Mouse (Mus musculus): ENCODE results near the gene Slc6a3.

Gene Slc6a3

DNA sequence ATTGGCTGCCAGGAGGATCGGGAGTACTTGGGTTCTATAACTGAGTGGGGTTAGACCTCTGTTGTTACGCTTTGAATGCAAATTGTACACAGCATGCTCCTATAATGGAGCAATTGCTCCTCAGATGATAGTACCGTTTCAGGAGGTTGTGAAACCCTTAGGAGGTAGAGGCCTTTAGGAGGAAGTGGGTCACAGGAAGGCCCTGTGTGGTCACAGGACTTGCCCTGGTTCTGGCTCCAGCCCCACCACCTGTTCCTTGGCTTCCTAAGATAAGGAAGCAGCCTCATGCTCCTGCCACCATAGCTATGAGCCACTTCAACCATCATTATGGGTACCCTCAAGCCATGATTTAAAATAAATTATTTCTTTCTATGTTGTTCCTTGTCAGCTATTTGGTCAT is 54.9 kb downstream of the Slc6a3 start:
- no peak for DNase-seq (ENCODE audit: low read depth, low spot score)

DNA sequence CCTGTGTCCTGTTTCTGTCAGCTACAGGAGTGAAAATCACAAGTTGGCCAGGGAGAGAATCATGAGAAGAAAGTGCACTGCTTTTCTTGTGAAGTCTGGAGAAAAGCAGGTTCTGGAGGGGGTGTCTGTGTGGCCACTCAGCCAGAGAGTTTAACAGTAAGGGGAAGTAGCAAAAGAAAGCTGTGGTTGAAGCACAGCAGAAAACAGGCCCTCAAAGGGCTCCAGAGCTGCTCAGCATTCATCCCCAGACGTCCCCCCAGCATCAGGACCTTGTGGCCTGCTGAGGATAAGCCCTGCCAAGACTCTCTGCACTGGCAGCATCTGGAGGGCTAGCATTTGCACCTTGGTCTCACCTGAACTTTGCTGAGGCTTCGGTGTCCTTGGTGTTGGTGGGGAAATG is 56.0 kb downstream of the Slc6a3 start:
- DNase-seq (ENCODE audit: low read depth, low spot score), result no peak

DNA sequence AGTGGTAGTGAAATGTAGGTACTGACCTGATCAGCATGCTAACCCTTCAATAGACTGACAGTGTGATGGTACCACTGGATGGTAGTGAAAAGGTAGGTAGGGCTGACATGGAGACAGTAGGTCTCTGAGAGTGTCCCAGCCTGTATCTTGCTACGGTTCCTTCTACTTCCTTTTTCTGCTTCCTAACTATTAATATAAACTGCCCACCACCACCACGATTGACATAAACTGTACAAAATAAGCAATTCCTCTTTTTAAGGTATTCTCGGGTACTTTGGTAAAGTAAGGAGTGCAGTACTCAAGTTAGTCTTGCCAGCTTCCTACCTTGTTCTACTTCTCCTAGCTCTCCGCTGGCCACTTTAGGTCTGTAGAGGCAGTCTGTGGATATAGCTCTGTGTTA is 59.7 kb downstream of the Slc6a3 start:
- no peak for DNase-seq (ENCODE audit: low read depth, low spot score)

DNA sequence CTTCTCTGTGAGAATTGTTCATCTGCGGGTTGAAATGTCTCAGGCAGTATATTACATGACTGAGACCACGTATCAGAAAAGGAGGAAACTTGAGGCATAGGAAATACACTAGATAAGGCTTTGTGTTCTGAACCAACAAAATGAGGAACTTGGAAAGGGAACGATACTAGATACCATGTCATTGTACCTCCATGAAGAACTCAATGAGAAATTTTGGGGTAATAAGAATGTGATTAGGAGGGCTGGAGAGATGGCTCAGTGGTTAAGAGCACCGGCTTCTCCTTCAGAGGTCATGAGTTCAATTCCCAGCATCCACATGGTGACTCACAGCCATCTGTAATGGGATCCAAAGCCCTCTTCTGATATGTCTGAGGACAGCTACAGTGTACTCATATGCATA is 63.7 kb downstream of the Slc6a3 start:
- no peak for DNase-seq (ENCODE audit: low read depth, low spot score)

DNA sequence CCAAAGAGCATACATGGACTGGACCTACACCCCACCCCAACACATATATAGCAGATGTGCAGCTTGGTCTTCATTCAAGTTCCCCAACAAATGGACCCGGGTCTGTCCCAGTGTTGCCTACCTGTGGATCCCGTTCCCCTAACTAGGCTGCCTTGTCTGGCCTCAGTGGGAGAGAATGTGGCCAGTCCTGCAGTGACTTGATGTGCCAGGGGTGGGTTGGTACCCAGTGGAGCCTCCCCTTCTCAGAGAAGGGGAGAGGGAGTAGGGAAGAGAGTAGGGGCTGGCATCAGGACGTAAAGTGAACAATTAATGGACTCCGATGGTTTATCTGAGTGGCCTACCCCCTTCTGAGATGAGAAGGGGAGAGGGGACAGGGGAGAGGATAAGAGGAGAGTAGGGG is 66.5 kb downstream of the Slc6a3 start:
- DNase-seq (ENCODE audit: low read depth, low spot score), result no peak

DNA sequence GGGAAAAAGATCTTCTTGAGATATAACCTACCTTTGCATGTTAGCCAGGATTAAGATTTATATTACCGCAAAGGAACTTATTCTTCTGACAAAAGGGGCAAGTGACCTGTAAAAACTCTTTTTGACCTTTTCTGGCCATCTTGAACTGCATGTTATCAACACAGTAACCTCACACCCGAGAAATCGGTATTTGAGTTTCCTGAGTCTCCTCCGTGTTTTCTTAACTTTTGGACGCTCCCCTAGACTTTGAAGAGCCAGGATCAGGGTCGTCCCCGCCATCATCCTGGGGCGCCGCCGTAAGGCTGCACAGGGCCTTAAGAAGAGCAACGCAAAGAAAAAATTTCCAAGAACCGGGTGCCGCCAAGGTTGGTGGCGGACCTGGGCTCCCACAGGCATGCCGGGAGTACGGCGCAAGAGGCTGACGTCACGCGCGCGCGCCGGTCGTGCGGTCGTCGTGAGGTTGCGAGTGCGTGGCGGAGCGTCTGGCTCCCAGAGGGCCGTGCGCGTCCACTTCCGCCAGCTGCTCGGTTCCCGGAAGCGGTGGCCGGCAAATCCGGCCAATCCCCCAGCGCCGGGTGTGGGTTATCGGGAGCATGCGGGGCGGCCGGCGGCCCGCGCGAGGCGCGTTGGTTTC is 67.1 kb downstream of the Slc6a3 start, which contains the start of gene Clptm1l:
TSS of gene Clptm1l (plus strand) at position 485 of the 634 bp plus-strand sequence.
- peak; percentile 92 for DNase-seq (ENCODE audit: low read depth, low spot score)

DNA sequence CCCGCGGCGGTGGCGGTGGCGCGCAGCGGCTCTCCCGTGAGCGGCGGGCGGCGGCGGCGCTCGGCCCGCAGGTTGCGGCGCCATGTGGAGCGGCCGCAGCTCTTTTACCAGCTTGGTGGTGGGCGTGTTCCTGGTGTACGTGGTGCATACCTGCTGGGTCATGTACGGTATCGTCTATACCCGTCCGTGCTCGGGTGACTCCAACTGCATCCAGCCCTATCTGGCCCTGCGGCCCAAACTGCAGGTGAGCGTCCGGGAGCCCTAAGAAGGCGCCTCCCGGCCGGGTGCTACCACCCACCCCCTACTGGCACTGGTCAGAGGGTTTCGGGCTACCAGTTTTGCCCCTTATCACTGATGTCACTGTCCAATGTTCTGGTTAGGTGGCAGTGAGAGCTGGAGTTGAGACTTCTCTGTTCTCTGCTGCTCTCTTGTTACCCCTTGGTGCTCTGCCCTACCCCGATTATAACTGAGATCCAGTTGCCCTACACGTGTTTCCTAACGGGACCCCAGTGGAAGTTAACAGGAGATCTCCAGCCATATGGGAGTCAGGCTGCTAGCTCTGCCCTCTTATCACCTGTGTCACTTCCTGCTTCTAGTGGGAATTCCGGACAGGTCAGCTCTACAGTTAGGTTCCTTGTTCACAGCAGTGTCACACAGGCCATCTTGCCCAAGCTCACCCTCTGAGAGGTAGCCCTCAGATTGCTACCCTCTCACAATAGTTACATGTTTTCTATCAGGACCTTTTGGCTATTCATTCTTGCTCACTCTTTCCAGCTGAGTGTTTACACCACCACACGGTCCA is 67.8 kb downstream of the Slc6a3 start:
- DNase-seq (ENCODE audit: low read depth, low spot score), result no peak

DNA sequence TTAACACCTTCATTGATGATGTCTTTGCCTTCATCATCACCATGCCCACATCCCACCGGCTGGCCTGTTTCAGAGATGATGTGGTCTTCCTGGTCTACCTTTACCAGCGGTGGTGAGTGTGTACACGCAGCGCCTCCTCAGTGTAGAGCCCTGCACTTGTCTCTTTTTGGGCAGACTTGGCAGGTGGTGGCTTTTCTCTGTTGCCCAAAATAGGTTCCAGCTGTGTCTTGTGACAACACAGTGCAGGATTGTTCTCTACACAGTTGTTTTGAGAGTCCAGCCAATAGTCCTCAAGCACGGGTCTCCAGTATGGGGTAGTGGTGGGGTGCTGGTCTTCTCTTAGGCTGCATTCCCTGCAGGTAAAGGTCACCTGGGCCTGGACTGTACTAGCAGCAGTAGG is 81.9 kb downstream of the Slc6a3 start:
- no peak for DNase-seq (ENCODE audit: low read depth, low spot score)

DNA sequence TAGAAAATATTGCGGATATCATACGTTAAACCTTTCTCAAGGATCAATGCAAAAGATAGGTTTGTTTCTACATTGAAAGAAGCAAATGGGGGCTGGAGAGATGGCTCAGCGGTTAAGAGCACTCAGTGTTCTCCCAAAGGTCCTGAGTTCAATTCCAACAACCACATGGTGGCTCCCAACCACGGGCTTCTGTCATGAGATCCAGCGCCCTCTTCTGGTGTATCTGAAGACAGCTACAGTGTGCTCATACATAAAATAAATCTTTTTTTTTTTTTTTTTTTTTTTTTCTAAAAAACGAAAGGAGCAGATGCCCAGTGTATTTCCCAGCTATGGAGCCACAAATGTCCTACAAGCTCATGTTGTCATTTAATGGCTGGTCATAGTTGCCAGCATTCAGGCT is 84.1 kb downstream of the Slc6a3 start:
- no peak for DNase-seq (ENCODE audit: low read depth, low spot score)

DNA sequence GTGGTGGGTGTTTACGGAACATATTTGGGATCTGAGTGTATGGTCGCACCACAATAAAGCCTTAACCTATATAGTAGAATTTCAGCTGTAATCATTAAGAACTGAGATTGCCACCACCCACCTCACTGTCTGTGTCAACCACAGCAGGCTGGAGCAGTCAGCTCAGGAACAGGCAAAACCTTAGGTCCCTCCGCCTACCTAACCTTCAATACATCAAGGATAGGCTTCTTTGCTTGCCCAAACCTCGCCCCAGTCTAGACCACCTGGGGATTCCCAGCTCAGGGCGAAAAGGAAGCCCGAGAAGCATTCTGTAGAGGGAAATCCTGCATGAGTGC is 89.8 kb downstream of the Slc6a3 start:
- no peak for DNase-seq (ENCODE audit: low read depth, low spot score)

DNA sequence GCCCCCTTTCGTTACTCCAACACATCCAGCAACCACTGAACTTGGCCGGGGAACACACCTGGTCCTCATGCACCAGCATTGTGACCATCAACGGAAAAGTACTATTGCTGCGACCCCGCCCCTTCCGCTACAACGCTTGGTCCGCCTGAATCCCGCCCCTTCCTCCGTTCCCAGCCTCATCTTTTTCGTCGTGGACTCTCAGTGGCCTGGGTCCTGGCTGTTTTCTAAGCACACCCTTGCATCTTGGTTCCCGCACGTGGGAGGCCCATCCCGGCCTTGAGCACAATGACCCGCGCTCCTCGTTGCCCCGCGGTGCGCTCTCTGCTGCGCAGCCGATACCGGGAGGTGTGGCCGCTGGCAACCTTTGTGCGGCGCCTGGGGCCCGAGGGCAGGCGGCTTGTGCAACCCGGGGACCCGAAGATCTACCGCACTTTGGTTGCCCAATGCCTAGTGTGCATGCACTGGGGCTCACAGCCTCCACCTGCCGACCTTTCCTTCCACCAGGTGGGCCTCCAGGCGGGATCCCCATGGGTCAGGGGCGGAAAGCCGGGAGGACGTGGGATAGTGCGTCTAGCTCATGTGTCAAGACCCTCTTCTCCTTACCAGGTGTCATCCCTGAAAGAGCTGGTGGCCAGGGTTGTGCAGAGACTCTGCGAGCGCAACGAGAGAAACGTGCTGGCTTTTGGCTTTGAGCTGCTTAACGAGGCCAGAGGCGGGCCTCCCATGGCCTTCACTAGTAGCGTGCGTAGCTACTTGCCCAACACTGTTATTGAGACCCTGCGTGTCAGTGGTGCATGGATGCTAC is 90.4 kb downstream of the Slc6a3 start, which contains the start of gene Tert:
TSS of gene Tert (plus strand) at position 167 of the 805 bp plus-strand sequence.
- DNase-seq (ENCODE audit: low read depth, low spot score), result peak; percentile 55

All from embryo, embryonic 11.5 days (tissue).